Mouse (Mus musculus) midbrain, postnatal 0 days (tissue): Measurements from ENCODE around the gene Cttn. TPM values are rescaled to one million over a fixed set of nuclear protein-coding genes. Genes with fewer than 3 reads are reported as not detected.

Experiments
- ATAC-seq: fragments of 200-750 bp; cut with Nextera tagmentation; 2 replicates; pipeline ENCODE4 v1.8.0; 2017; ENCODE audit warnings: moderate number of reproducible peaks, mild to moderate bottlenecking, moderate TSS enrichment, moderate library complexity; ENCODE audit not compliant: low FRiP score
- DNase-seq: peaks from one replicate; pipeline ENCODE4 v3.0.0-alpha.2; 2015; ENCODE audit warnings: low spot score
- H3K27ac ChIP-seq: fragments of 300-500 bp; sonication (generic); 2 replicates; pipeline ENCODE4 v1.5.1; 2014; ENCODE audit warnings: low read depth, mild to moderate bottlenecking, low read length, mixed read lengths
- H3K27me3 ChIP-seq: fragments of 300-500 bp; sonication (generic); 2 replicates; pipeline ENCODE4 v1.6.1; 2014; ENCODE audit warnings: low read length, control low read depth, mixed read lengths; ENCODE audit not compliant: insufficient read depth
- H3K36me3 ChIP-seq: fragments of 300-500 bp; sonication (generic); 2 replicates; pipeline ENCODE4 v1.6.1; 2014; ENCODE audit warnings: low read length, control low read depth, mixed read lengths; ENCODE audit not compliant: insufficient read depth
- H3K4me1 ChIP-seq: fragments of 300-500 bp; sonication (generic); 2 replicates; pipeline ENCODE4 v1.6.1; 2014; ENCODE audit warnings: mild to moderate bottlenecking, control low read depth, antibody characterized with exemption, low read length, mixed read lengths; ENCODE audit not compliant: insufficient read depth
- H3K4me2 ChIP-seq: fragments of 300-500 bp; sonication (generic); 2 replicates; pipeline ENCODE4 v1.6.1; 2014; ENCODE audit warnings: low read depth, mild to moderate bottlenecking, low read length, mixed read lengths; ENCODE audit not compliant: poor library complexity, severe bottlenecking
- H3K4me3 ChIP-seq: fragments of 300-500 bp; sonication (generic); 2 replicates; pipeline ENCODE4 v1.5.1; 2014; ENCODE audit warnings: low read depth, mild to moderate bottlenecking, low read length, moderate library complexity
- H3K9ac ChIP-seq: fragments of 300-500 bp; sonication (generic); replicated peaks from 2 replicates; pipeline ENCODE4 v1.6.1; 2014; ENCODE audit warnings: mild to moderate bottlenecking, low read length, moderate library complexity, mixed read lengths; ENCODE audit not compliant: poor library complexity, severe bottlenecking
- H3K9me3 ChIP-seq: fragments of 300-500 bp; sonication (generic); 2 replicates; pipeline ENCODE4 v1.6.1; 2016; ENCODE audit warnings: low read length, control low read depth
- CTCF ChIP-seq: IDR thresholded peaks from 2 replicates; pipeline ENCODE4 v1.5.1; 2016; ENCODE audit warnings: antibody characterized with exemption, mild to moderate bottlenecking
- WGBS: fragments of 180-500 bp; shearing (Covaris S2); extraction: QIAGEN DNeasy Blood & Tissue Kit; methylation state at CpG from one replicate; pipeline ENCODE4 v1.1.7; 2014; 5-methylcytosine and 5-hydroxymethylcytosine counted together
- polyA plus RNA-seq: library from polyadenylated mRNA; unstranded; fragments of >200 nt; fragmentation: Nextera tagmentation; extraction: Ambion mirVana; gene quantifications from 2 replicates; pipeline ENCODE4 v1.2.1, GENCODE M21; 2015
- total RNA-seq: library from RNA; depleted of rRNA; stranded (reverse); fragments of >200 nt; gene quantifications from 2 replicates; pipeline ENCODE4 v1.2.3, GENCODE M21; 2014; rRNA removed

Cttn gene
- total and polyA plus RNA-seq, 2 experiments from 2014 or later, result 131 to 162 TPM

GRCm38 (mm10) chr7:144402492-144402891, 68.3 kb downstream of the Cttn start:
- ATAC-seq (no peak), DNase-seq (no peak)
- H3K9ac ChIP-seq, result no peak overlapping the region
- no peak overlapping the region for H3K4me2 ChIP-seq
- no peak for TF ChIP-seq CTCF
- no peaks in the 10 kb centered on the region for H3K27me3 ChIP-seq
- H3K4me1 ChIP-seq, result no peaks in the 10 kb centered on the region
- WGBS, result 76% methylated on average over 4 of the region's 4 CpGs
- no peak overlapping the region for H3K4me3 ChIP-seq
- H3K27ac ChIP-seq, result no peak overlapping the region
- no peaks in the 10 kb centered on the region for H3K9me3 ChIP-seq
- peaks cover 14% of the 10 kb centered on the region for H3K36me3 ChIP-seq

GRCm38 (mm10) chr7:144391727-144392126, 79.1 kb downstream of the Cttn start:
- H3K27me3 ChIP-seq, result no peaks in the 10 kb centered on the region
- WGBS, result 92% methylated on average over 6 of the region's 6 CpGs
- no peak for DNase-seq
- H3K4me3 ChIP-seq, result no peak overlapping the region
- no peak for ATAC-seq
- H3K27ac ChIP-seq, result no peak overlapping the region
- H3K4me2 ChIP-seq, result no peak overlapping the region
- no peaks in the 10 kb centered on the region for H3K4me1 ChIP-seq
- TF ChIP-seq CTCF, result no peak
- H3K36me3 ChIP-seq, result no peaks in the 10 kb centered on the region
- no peak overlapping the region for H3K9ac ChIP-seq
- H3K9me3 ChIP-seq, result no peaks in the 10 kb centered on the region

- Histone ChIP-seq H3K9ac (no peak overlapping the region), H3K4me2 (no peak overlapping the region), H3K9me3 (no peaks in the 10 kb centered on the region), H3K27me3 (no peaks in the 10 kb centered on the region), H3K27ac (no peak overlapping the region), H3K4me3 (no peak overlapping the region), H3K4me1 (no peaks in the 10 kb centered on the region), H3K36me3 (no peaks in the 10 kb centered on the region)
- 41% methylated on average over 8 of the region's 8 CpGs for WGBS
- ATAC-seq, result no peak
- no peak for TF ChIP-seq CTCF
- no peak for DNase-seq
These were observed 80.1 kb downstream of the Cttn start for GRCm38 (mm10) chr7:144390676-144391075.

- WGBS, result 87% methylated on average over 2 of the region's 2 CpGs
- no peak for TF ChIP-seq CTCF
These were observed 81.1 kb downstream of the Cttn start for GRCm38 (mm10) chr7:144389704-144390103.

GRCm38 (mm10) chr7:144387537-144387936, 83.3 kb downstream of the Cttn start:
- H3K4me2 ChIP-seq, result no peak overlapping the region
- H3K27ac ChIP-seq, result no peak overlapping the region
- 92% methylated on average over 6 of the region's 6 CpGs for WGBS
- H3K27me3 ChIP-seq, result no peaks in the 10 kb centered on the region
- DNase-seq, result no peak
- no peak overlapping the region for H3K9ac ChIP-seq
- no peaks in the 10 kb centered on the region for H3K36me3 ChIP-seq
- TF ChIP-seq CTCF, result peak; percentile 48
- H3K9me3 ChIP-seq, result no peaks in the 10 kb centered on the region
- H3K4me3 ChIP-seq, result no peak overlapping the region
- H3K4me1 ChIP-seq, result 0 out of 2 replicates have a peak, but pooled peaks cover 3% of the 10 kb centered on the region
- no peak for ATAC-seq

More at GRCm38 (mm10) chr7:144389704-144390103, 81.1 kb downstream of the Cttn start:
- H3K27me3 ChIP-seq, result no peaks in the 10 kb centered on the region
- no peaks in the 10 kb centered on the region for H3K9me3 ChIP-seq
- no peaks in the 10 kb centered on the region for H3K4me1 ChIP-seq
- DNase-seq (no peak), ATAC-seq (no peak)
- H3K4me3 ChIP-seq, result no peak overlapping the region
- no peak overlapping the region for H3K27ac ChIP-seq
- no peaks in the 10 kb centered on the region for H3K36me3 ChIP-seq
- no peak overlapping the region for H3K9ac ChIP-seq
- no peak overlapping the region for H3K4me2 ChIP-seq

Other genes starting within 250 kb of the Cttn start
- 30.4 and 36.0 TPM in 2 replicates for gene Ppfia1, start 82.7 kb upstream of the Cttn start, total RNA-seq
- gene Ppfia1, start 82.7 kb upstream of the Cttn start, polyA plus RNA-seq, result 12.2 and 14.3 TPM in 2 replicates
- gene Fadd, start 111.5 kb upstream of the Cttn start, total RNA-seq, result 2.3 and 2.6 TPM in 2 replicates
- 2.4 and 3.4 TPM in 2 replicates for gene Fadd, start 111.5 kb upstream of the Cttn start, polyA plus RNA-seq